Mouse (Mus musculus): ENCODE results near the gene Ccdc188.
A peak's percentile ranks its signal among the peaks of the same experiment; 100 is the strongest.

The Ccdc188 gene

DNA sequence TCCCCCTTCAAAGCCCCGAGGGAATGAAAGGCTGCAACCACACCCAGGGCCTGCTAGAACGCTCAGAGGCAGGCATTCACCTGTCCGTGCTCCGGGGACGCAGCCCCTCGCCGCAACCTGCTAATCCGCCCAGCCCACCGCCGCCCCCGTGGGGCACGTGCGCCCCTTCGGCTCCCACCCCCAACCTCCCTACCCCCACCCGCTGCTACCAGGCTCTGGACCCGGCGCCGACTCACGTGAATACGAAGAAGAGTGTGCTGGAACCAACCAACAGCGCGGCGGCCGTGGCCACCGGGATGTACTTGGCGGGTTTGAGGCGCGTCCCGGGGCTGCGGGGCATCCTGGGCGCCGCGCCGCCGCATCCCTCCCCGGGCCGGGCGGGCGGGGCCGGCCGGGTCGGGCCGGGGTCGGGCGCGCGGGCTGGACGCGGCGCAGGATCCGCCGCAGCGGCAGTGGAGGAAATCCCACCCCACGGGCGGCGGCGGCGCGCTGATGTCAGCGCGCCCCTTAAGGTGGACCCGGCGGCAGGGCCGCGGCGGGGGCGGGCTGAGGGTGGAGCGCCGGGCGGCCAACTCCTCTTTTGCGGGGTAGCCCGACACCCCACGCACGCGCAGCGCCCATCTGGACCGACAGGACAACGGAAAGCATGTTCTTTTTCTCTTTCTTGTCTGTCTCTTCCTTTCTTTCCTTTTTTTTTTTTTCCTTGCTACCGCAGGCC lies 17.2 kb downstream of the Ccdc188 start, which contains the start of gene Zdhhc8:
Gene Zdhhc8 (minus strand): TSS at position 466 of the 718 bp plus-strand sequence.
- peak; percentile 42 for DNase-seq (ENCODE audit: low read depth, low spot score)

DNA sequence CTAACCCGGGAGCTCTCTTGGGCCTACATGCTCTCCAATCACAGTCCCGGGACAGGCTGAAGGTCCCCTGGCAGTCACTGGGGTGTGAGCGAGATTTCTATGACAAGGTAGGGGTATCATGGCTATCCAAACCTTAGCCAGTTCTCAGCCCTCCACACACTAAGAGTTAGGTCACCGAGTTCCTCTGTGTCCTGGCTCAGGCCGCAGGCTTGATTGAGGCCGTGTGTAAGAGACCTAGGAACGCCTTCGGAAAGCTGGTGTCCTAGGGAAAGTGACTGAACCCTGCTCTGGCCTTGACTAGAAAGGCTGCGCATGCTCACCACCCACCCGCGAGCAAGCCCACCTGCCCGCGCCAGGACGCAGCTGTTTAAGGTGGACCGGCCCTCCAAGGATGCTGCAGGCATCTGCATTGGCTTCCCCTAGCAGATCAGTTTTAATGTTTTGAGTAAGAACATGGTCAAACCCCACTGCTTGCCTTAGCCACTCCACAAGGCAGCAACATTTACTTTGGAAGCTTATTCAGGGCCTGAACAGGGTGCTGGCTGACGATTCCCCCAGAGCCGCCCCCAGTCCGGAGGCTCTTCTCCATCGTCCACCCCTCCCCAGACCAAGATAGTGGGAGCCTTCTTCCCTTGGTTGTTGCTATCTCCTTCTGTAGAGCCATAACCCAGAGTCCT lies 17.8 kb downstream of the Ccdc188 start:
- DNase-seq (ENCODE audit: low read depth, low spot score): peak; percentile 32

DNA sequence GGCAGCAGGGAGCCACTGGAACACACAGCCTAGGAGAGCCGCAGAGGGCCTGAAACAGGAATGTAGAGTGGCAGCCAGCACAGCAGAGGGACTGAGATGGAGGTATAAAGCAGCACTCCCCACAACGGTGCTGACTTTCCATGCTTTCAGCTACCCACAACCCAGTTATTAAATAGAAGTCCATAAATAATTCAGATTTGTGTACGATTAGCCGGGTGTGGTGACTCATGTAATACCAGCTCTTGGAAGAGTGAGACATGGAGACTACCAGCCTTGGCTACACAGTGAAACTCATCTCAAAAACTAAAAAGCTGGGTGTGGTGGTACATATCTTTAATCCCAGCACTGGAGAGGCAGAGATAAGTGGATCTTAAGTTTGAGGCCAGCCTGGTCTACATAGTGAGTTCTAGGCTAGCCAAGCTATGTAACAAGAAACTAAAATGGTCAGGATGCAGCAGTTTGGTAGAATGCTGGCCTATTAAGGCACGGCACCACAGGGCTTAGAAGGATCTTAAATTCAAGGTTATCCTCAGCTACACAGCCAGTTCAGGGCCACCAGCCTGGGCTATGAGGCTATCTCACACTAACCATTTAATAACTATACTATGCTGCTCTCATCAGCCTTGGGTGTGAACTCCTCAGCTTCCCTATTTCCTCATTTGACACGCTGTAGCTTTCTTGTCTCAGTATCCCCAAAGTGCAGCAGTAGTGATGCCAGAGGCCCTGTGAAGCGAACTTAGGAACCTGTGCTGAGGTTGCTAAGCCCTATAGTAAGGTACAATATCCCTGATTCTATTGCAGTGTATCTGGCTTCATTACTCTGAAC lies 19.2 kb downstream of the Ccdc188 start:
- no peak for DNase-seq (ENCODE audit: low read depth, low spot score)

DNA sequence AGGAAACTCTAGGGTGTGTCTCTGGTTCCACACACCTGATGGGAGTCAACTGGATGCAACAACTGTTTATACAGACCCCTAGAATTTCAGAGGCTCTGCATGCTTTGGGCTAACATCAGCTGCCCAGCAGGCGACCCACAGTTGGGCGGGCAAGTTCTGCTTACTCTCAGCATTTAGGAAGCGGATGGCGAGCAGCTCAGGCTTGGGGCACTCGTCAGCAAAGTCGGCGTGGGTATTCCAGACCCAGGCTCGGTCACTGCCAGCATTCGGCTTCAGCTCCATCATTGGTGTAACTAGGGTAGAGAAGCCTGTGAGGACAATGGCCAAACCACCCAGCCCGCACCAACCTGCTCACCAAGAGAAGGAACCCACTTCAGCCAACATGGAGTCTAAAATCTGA lies 23.9 kb downstream of the Ccdc188 start:
- no peak for DNase-seq (ENCODE audit: low read depth, low spot score)

DNA sequence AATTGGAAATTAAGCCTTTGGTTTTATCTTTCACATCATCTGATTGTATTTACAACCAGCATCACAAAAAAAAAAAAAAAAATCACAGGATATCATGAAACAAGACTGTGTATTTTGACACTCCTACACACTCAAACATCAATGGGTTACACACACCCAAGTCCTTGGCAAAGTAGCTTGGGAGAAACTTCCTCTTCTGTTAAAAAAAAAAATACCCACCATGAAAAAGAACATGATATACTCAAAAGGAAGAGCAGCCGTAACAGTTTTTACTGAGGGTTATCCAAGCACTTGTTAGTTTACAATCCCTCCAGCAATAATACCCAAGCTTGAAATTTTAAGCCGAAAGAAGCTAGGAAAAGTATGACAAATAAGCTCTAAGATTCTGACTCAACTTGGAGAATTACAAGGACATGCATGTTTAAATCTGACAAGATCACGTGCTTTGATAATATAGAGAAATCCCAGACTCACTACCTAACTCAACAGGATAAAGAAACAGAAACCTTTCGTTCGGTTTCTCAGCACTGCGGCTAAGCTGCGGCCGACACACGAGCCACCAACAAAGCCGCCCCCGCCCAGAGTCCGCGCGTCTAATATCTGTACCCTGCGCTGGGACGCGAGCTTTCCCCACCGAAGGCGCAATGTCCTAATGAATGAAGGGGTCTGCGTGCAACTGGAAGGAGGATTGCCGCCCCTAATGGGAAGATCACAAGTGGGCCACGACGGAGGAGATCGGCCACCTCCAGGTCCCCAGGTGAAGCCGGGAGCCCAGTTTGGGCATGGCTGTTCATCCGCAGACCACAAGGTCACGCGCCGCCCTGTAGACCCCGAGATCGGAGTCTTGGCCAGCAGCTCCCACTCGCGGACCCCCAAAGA lies 30.1 kb downstream of the Ccdc188 start:
- DNase-seq (ENCODE audit: low read depth, low spot score): no peak

DNA sequence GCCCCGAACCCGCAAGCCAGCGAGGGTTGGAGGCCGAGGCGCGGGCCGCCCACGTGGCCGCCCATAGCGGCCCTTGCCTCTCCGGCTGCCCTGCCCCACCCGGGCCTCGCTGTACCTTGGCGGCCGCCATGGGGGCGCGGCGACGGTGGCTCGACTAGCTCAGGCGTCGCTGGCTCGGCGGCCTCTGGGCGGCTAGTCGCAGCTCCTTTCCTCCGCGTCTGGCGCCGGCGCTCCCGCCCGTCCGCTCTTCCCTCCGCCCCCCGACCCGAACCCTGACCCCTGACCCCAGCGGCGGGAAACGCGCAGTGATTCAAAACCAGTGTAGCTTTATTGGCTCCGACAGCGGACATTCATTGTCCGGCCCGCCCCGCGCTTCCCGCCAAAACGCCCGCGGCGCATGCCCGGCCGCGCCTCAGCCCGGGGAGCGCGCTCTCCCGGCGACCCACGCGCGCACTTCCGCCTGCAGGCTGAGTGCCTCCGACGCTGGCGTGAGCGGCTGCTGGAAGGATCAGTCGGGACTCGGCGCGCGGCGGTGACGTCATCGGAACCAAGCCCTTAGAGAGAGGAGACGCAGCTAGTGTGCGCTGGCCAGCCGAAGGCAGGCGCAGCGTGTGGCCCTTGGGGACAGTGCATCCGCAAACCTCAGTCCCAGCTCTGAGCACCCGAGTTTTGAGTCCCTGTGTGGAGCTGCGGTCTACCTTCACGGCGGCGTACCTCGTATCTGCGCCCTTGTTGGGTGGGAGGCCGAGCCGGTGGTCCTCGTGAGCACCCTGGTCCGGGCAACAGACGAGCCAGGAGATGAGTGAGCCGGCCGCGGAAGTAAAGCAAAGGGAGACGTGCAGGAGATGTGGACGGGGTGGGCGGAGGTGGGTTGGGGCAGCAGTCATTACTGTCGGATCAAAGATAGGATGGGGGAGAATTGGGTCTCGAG lies 31.0 kb downstream of the Ccdc188 start, which contains the start of the genes Trmt2a and Ranbp1:
Gene Trmt2a (plus strand): TSS at position 247 of the 931 bp plus-strand sequence.
Gene Ranbp1 (minus strand): TSS at position 300 of the 931 bp plus-strand sequence.
- DNase-seq (ENCODE audit: low read depth, low spot score): peak; percentile 98

DNA sequence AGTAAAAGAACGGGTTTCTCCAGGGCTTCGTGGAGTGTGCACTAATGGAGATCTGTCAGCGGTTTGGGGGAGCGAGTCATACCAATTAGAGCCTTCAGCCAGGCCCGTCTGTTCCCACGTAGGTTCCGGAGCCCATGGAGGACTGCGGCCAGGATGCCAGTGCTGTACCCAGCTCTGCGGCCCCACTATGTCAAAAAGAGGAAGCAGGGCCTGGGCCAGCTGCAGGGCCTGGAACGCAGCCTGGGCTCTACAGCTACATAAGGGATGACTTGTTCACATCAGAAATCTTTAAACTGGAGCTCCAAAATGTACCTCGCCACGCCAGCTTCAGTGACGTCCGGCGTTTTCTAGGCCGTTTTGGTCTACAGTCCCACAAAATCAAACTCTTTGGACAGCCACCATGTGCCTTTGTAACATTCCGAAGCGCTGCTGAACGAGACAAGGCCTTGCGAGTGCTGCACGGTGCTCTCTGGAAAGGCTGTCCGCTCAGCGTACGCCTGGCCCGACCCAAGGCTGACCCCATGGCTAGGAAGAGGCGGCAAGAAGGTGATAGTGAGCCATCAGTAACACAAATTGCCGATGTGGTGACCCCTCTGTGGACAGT lies 31.8 kb downstream of the Ccdc188 start:
- no peak for DNase-seq (ENCODE audit: low read depth, low spot score)

DNA sequence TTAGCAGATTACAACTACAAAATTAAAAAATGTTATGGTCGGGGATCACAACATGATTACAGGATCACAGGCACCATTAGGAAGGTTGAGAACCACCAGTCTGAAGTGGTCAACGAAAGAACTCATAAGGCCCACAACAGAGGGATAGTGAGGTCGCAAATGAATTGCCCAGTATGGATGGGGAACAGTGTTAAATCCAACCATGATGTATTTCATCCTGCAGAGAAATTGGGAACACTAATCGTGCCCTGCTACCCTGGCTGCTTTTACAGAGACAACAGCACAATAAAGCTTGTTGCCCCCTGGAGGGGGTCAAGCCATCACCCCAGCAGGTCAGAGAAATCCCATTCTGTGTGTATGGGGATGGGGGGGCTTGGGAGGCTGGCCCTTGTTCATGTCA lies 32.6 kb downstream of the Ccdc188 start:
- DNase-seq (ENCODE audit: low read depth, low spot score): no peak

DNA sequence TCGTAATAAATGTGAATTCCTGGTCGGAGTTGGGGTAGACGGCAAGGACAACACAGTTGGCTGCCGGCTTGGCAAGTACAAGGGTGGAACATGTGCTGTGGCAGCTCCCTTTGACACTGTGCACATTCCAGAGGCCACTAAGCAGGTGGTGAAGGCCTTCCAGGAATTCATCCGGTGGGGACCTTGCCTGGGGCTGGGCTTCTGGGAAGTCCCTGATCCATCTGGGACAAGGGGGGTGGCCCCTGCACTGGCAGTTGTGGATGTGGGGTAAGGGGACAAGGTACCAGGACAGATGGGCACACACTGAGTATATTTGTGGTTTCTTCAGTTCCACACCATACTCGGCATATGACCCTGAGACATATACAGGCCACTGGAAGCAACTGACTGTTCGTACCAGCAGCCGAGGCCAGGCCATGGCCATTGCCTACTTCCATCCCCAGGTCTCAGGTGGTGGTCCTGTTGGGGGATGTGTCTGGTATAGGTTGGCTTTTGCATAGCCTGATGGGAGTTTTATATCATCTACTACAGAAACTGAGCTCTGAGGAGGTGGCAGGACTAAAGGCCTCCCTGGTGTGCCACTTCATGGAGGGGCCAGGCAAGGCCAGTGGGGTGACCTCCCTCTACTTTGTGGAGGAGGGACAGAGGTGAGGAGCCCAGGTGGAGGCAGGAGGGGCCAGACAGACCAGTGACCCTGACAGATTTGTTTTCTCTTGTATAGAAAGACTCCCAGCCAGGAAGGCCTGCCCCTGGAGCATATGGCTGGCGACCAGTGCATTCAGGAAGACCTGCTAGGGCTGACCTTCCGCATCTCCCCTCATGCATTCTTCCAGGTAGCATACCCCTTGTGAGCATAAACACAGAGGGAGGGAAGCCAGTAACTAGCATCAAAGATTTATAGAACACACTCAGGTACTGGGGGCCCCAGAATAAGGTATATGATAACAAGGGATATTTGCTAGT lies 33.4 kb downstream of the Ccdc188 start:
- no peak for DNase-seq (ENCODE audit: low read depth, low spot score)

DNA sequence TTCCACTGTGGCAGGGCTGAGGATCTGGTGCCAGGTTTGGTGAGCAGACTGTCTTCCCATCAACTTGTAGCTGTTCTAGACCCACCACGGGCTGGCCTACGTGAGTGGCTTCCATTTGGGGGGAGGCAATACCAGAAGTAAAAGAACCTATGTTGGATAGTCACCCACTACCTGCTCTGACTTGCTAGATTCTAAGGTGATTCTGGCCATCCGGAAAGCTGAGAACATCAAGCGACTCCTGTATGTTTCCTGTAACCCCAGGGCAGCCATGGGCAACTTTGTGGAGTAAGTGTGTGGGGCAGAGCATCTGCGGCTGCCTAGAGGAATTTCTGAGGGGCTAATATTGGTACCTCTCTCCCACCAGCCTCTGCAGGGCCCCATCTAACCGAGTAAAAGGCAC lies 35.1 kb downstream of the Ccdc188 start:
- DNase-seq (ENCODE audit: low read depth, low spot score): no peak

DNA sequence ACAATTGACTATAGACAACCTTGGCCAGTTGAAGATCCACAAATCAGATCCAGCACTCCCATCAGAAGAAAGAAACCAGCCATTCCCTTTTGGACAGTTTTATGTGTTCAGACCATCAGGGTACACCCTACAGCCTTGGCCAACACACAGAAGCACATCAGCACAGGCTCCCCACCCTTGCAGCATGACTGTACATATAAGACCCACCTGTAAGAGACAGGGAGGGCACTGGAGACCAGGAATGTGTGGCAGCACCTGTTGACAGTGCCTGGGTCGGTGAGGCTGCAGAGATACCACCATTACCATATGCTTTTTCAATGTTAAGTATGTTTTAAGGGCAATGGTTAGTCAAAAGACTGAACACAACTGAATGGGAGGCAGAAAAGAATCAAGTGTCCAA lies 36.2 kb downstream of the Ccdc188 start:
- no peak for DNase-seq (ENCODE audit: low read depth, low spot score)

DNA sequence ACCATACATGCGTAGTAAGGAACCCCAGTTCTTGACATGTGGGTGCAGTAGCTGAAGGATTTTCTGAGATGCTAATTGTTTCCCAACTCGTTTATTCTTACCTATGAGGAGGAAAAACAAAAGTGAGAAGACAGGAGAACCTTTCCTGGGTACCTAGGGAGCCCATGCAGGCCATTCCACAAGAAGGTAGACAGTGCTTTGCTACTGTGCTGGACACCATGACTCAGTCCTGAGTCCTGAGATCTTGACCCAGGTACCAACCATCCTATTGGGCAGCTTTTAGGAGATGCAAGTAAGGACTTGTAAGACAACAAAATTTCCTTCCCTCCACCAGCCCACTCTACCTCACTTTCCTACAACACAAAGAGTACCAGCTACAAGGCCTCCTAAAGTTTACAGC lies 40.5 kb downstream of the Ccdc188 start, which contains the start of gene Gm49776:
Gene Gm49776 (minus strand): TSS at position 101 of the 400 bp plus-strand sequence.
- no peak for DNase-seq (ENCODE audit: low read depth, low spot score)

DNA sequence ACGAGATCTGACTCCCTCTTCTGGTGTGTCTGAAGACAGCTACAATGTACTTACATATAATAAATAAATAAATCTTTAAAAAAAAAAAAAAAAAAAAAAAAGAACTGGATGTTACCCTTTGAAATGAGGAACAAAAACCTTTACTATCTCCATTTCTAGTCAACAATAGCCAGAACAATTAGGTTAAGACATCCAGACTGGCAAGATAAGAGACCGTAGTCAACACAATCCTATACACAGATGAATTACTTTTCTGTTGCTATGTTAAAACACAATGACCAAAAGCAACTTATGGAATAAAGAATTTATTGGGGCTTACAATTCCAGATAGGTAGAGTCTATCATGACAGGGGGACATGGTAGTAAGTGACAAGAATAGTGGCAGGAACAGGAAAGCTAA lies 47.3 kb downstream of the Ccdc188 start:
- no peak for DNase-seq (ENCODE audit: low read depth, low spot score)

DNA sequence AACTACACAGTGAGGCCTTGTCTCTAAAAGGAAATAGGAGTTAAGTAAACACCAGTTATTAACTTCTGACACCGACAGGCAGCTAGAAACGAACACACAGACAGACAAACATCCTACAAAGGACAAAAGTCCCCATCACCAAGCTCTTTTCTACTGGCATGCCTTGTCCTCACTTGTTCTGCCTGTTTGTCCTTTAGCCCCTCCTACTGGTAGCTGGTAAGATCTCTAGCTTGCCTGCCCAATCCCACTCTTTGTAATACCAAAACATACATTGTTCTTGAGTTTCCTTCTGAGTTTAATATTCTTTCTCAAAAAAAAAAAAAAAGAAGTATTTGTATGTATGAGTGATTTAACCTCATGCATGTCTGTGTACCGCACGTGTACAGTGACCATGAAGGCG lies 50.5 kb downstream of the Ccdc188 start:
- DNase-seq (ENCODE audit: low read depth, low spot score): no peak
